Mouse (Mus musculus) midbrain, embryonic 12.5 days (tissue): ENCODE data around the gene Heatr9. TPM values are rescaled to one million over a fixed set of nuclear protein-coding genes. Genes with fewer than 3 reads are reported as not detected.

Source experiments
- ATAC-seq: fragments of 200-750 bp; cut with Nextera tagmentation; 2 replicates; pipeline ENCODE4 v1.8.0; 2017; ENCODE audit warnings: low read depth, moderate TSS enrichment, moderate library complexity; ENCODE audit not compliant: low FRiP score
- H3K27ac ChIP-seq: fragments of 300-500 bp; sonication (generic); replicated peaks from 2 replicates; pipeline ENCODE4 v1.5.1; 2016; ENCODE audit warnings: mild to moderate bottlenecking
- H3K27me3 ChIP-seq: fragments of 300-500 bp; sonication (generic); 2 replicates; pipeline ENCODE4 v1.6.1; 2016; ENCODE audit warnings: mild to moderate bottlenecking
- H3K36me3 ChIP-seq: fragments of 300-500 bp; sonication (generic); 2 replicates; pipeline ENCODE4 v1.6.1; 2016
- H3K4me1 ChIP-seq: fragments of 300-500 bp; sonication (generic); 2 replicates; pipeline ENCODE4 v1.6.1; 2016
- H3K4me2 ChIP-seq: fragments of 300-500 bp; sonication (generic); replicated peaks from 2 replicates; pipeline ENCODE4 v1.6.1; 2016; ENCODE audit warnings: mild to moderate bottlenecking, moderate library complexity
- H3K4me3 ChIP-seq: fragments of 300-500 bp; sonication (generic); 2 replicates; pipeline ENCODE4 v1.5.1; 2016; ENCODE audit warnings: mild to moderate bottlenecking
- H3K9ac ChIP-seq: fragments of 300-500 bp; sonication (generic); replicated peaks from 2 replicates; pipeline ENCODE4 v1.6.1; 2016; ENCODE audit warnings: mild to moderate bottlenecking, moderate library complexity
- H3K9me3 ChIP-seq: fragments of 300-500 bp; sonication (generic); 2 replicates; pipeline ENCODE4 v1.6.1; 2016; ENCODE audit warnings: mild to moderate bottlenecking
- WGBS: fragments of 180-500 bp; shearing (Covaris S2); methylation state at CpG from one replicate; pipeline ENCODE4 v1.1.7; 2016; 5-methylcytosine and 5-hydroxymethylcytosine counted together
- polyA plus RNA-seq: library from polyadenylated mRNA; unstranded; fragments of >200 nt; fragmentation: Nextera tagmentation; extraction: Ambion mirVana; gene quantifications from 2 replicates; pipeline ENCODE4 v1.2.1, GENCODE M21; 2016

Heatr9 gene
- polyA plus RNA-seq, 1 experiment from 2014 or later: not detected

- no peak overlapping the region for H3K9ac ChIP-seq
- H3K4me2 ChIP-seq: no peak overlapping the region
- no peak overlapping the region for H3K27ac ChIP-seq
- ATAC-seq: no peak
- H3K4me1 ChIP-seq: no peaks in the 10 kb centered on the region
- H3K9me3 ChIP-seq: no peaks in the 10 kb centered on the region
- 64% methylated on average over 5 of the region's 6 CpGs for WGBS
- H3K27me3 ChIP-seq: no peaks in the 10 kb centered on the region
- H3K4me3 ChIP-seq: no peak overlapping the region
- 0 out of 2 replicates have a peak, but pooled peaks cover 4% of the 10 kb centered on the region for H3K36me3 ChIP-seq
These were observed 3.6 kb downstream of the Heatr9 start for GRCm38 (mm10) chr11:83518371-83518770.

DNA sequence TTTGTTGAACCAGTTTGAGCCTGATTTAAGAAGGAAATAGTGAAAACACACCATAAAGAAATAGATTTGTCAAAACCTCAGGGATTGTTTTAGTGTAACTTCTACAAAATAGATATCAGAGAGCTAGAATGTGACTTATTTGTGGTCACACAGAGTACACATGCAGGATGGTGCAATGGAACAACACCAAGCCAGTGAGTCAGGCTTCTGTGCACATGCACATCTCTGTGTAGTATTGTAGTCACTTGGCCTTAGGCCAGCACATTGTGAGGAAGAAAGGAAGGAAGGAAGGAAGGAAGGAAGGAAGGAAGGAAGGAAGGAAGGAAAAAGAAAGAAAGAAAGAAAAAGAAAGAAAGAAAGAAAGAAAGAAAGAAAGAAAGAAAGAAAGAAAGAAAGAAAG lies 4.8 kb downstream of the Heatr9 start:
- Histone ChIP-seq H3K4me3 (no peak overlapping the region), H3K27me3 (no peaks in the 10 kb centered on the region), H3K9ac (no peak overlapping the region), H3K9me3 (no peaks in the 10 kb centered on the region), H3K27ac (no peak overlapping the region), H3K36me3 (0 out of 2 replicates have a peak, but pooled peaks cover 4% of the 10 kb centered on the region), H3K4me1 (no peaks in the 10 kb centered on the region), H3K4me2 (no peak overlapping the region)
- no peak for ATAC-seq

DNA sequence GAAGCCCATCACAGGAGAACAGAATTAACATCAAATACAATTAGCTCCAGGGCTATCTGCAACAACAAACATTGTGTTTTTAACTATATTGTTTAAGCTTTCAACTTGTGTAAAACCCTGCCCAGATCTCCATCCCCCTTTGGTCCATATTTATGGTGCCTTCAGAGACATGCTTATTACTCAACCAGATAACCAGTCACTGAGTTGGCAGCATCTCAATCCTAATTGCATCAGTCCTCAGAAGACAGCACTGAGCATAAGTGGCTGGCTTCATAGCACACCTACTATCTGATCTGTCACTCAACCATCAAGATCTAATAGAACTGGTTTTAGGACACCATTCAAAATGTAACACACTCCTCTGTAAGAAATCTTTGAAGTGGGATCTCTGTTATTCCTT lies 12.5 kb downstream of the Heatr9 start:
- Histone ChIP-seq H3K9ac (no peak overlapping the region), H3K4me1 (no peaks in the 10 kb centered on the region), H3K36me3 (peaks cover 33% of the 10 kb centered on the region), H3K4me3 (no peak overlapping the region), H3K4me2 (no peak overlapping the region), H3K27ac (no peak overlapping the region), H3K9me3 (no peaks in the 10 kb centered on the region), H3K27me3 (no peaks in the 10 kb centered on the region)
- no peak for ATAC-seq

DNA sequence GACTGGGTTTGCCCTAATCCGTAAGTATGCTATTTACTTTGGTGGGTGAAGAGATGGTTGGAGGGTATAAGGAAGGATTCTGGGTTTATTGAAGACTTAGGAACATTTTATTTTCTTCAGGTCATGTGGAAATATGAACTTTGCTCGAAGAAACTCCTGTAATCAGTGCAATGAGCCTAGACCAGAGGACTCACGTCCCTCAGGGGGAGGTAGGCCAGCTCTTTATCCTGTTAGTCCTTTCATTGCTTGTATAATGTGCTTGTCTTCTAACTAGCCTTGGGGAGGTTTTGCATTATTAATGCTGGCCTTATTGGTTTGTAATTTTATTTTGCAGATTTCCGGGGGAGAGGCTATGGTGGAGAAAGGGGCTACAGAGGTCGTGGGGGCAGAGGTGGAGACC lies 17.7 kb downstream of the Heatr9 start:
- no peaks in the 10 kb centered on the region for H3K27me3 ChIP-seq
- WGBS: 91% methylated on average over 5 of the region's 5 CpGs
- no peaks in the 10 kb centered on the region for H3K9me3 ChIP-seq
- H3K4me3 ChIP-seq: no peak overlapping the region
- H3K4me1 ChIP-seq: no peaks in the 10 kb centered on the region
- no peak overlapping the region for H3K9ac ChIP-seq
- no peak overlapping the region for H3K27ac ChIP-seq
- no peak for ATAC-seq
- H3K4me2 ChIP-seq: no peak overlapping the region
- H3K36me3 ChIP-seq: peaks cover 65% of the 10 kb centered on the region

- 65% methylated on average over 2 of the region's 2 CpGs for WGBS
- H3K36me3 ChIP-seq: peaks cover 26% of the 10 kb centered on the region
- no peak for ATAC-seq
These were observed 26.4 kb downstream of the Heatr9 start for GRCm38 (mm10) chr11:83495571-83495970.

GRCm38 (mm10) chr11:83491488-83491887 lies 30.5 kb downstream of the Heatr9 start:
- Histone ChIP-seq H3K36me3 (peaks cover 31% of the 10 kb centered on the region), H3K9ac (no peak overlapping the region), H3K4me1 (peaks cover 5% of the 10 kb centered on the region; the same call in 1 of the 2 replicates), H3K27ac (no peak overlapping the region), H3K27me3 (no peaks in the 10 kb centered on the region), H3K4me2 (no peak overlapping the region), H3K4me3 (no peak overlapping the region), H3K9me3 (no peaks in the 10 kb centered on the region)
- no peak for ATAC-seq
- WGBS: 93% methylated on average over 4 of the region's 4 CpGs

More at GRCm38 (mm10) chr11:83495571-83495970, 26.4 kb downstream of the Heatr9 start:
- no peak overlapping the region for H3K9ac ChIP-seq
- H3K4me2 ChIP-seq: no peak overlapping the region
- H3K4me1 ChIP-seq: peaks cover 5% of the 10 kb centered on the region; the same call in 1 of the 2 replicates
- no peak overlapping the region for H3K4me3 ChIP-seq
- H3K9me3 ChIP-seq: no peaks in the 10 kb centered on the region
- H3K27me3 ChIP-seq: no peaks in the 10 kb centered on the region
- no peak overlapping the region for H3K27ac ChIP-seq

DNA sequence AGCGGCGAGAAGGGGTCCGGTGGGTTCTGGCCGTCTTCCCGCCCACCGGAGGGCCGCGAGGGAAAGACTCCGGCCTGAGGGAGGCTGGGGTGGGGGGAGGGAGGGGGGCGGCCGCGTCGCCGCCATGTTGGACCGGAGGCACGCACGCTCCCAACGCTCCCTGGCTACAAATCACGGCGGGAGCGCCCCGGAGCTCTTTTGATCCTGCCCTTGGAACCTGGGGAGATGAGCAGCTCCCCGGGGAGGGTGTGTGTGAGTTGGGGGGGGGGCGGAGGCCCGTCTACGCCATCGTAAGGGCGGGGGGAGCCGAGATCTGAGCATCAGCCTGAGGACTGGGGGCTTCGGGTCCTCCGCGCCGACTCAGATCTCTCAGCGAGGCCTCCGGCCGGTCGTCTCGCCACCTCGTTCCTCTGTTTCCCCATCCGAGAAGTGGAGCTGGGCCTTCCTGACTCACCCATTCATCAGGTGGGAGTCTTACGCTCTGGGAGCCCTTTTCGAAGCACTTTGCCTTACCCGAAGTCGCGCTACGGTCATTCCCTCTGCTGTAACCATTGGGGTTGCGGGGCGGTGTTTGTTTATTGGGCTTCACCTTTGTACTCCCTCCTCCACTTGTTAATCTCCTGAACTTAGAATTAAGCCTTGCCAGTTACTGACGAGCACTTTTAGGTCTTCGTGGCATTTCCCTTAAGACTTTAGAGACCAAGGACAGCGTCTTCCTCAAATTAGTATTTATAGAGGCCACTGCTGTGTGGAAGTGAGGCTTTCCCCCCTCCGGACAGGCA lies 48.5 kb downstream of the Heatr9 start:
- peak; percentile 87 for ATAC-seq
- Histone ChIP-seq H3K4me3 (peak overlapping the region; percentile 75), H3K4me2 (peak overlapping the region; percentile 73), H3K9ac (peak overlapping the region; percentile 93), H3K4me1 (peaks cover 16% of the 10 kb centered on the region), H3K36me3 (peaks cover 20% of the 10 kb centered on the region), H3K9me3 (no peaks in the 10 kb centered on the region), H3K27me3 (peaks cover 29% of the 10 kb centered on the region), H3K27ac (peak overlapping the region; percentile 98)
- under 1% methylated on average over 45 of the region's 52 CpGs for WGBS

DNA sequence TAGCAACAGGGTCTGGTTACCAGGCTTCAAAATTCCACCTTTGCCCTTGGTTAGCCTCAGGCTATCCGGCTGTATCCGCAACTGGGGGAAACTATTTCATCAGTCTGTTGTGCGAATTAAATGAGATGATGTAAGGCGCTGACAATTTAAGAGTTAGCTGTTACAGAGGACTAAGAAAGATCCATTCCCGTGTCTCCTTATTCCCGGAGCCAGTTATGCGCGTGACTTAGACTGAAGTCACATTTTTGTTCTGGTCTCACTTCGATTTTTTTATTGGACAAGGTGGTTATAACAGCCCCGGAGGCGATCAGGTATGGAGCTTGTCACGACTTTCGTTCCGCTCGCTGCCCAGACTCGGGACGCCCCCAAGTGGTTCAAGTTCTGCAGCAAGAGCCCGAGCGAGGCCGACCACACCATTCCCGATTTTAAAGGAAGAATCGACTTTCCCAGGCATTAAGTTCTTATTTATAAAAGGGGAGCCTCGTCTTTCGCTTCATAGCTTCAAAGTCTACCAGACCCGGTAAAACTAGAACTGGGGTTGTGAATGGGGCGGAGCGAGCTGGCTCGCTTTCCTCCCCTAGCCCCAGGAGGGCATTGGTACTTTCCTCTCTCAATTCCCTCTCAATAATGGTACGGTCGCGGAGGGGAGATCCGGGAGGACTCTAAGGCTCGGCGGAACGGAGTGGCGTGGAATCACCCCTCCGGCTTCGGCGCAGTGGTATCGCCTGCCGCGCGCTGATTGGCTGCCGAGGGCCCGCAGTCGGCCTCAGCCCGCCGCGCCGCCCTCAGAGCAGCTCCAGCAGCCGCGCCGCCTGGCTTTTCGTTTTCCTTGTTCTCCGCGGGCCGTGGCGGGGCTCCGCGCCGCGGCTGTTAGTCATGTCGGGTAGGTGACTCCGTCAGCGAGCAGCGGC lies 49.4 kb downstream of the Heatr9 start, which contains the start of gene Taf15:
Gene Taf15, plus strand, starts transcription at position 763 of the 911 bp plus-strand sequence.
- peak; percentile 98 for ATAC-seq
- Histone ChIP-seq H3K4me1 (peaks cover 16% of the 10 kb centered on the region), H3K27me3 (peaks cover 34% of the 10 kb centered on the region), H3K4me3 (peak within 1 kb of the TSS; percentile 75), H3K36me3 (peaks cover 14% of the 10 kb centered on the region), H3K27ac (peak within 1 kb of the TSS; percentile 98), H3K9ac (peak within 1 kb of the TSS; percentile 93), H3K9me3 (no peaks in the 10 kb centered on the region), H3K4me2 (peak within 1 kb of the TSS; percentile 73)
- WGBS: under 1% methylated on average over 66 of the region's 66 CpGs

- Histone ChIP-seq H3K36me3 (peaks cover 11% of the 10 kb centered on the region), H3K9me3 (no peaks in the 10 kb centered on the region), H3K4me3 (no peak overlapping the region), H3K27me3 (peaks cover 40% of the 10 kb centered on the region), H3K4me2 (peak overlapping the region; percentile 54), H3K4me1 (peaks cover 16% of the 10 kb centered on the region), H3K27ac (no peak overlapping the region), H3K9ac (no peak overlapping the region)
- no peak for ATAC-seq
- WGBS: 90% methylated on average over 2 of the region's 2 CpGs
These were observed 50.2 kb downstream of the Heatr9 start for GRCm38 (mm10) chr11:83471766-83472165.

DNA sequence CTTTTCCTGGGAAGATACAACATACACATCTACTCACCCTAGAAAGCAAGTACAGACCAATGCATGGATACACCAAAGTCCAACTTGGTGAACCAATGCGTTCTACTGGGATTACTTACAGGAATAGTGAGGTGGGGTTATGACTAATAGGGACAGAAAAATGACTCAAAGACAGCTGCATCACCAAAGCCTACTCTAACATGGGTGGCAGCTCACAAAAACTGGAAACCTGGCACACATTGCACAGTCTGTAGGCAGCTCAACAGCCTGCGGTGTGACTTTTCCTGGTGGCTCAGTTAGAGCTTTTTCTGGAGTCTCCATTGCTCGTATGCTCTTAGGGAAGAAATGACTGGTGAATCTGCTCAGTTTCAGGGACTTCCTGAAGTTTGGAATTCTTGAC lies 53.2 kb downstream of the Heatr9 start:
- Histone ChIP-seq H3K4me3 (no peak overlapping the region), H3K27ac (no peak overlapping the region), H3K27me3 (peaks cover 67% of the 10 kb centered on the region), H3K9ac (no peak overlapping the region), H3K36me3 (no peaks in the 10 kb centered on the region), H3K9me3 (no peaks in the 10 kb centered on the region), H3K4me1 (0 out of 2 replicates have a peak, but pooled peaks cover 5% of the 10 kb centered on the region), H3K4me2 (no peak overlapping the region)
- ATAC-seq: no peak
- 86% methylated on average over 3 of the region's 3 CpGs for WGBS

GRCm38 (mm10) chr11:83467120-83467652 lies 54.8 kb downstream of the Heatr9 start:
- no peak for ATAC-seq
- Histone ChIP-seq H3K27me3 (peaks cover 83% of the 10 kb centered on the region), H3K36me3 (no peaks in the 10 kb centered on the region), H3K4me3 (no peak overlapping the region), H3K9me3 (no peaks in the 10 kb centered on the region), H3K27ac (no peak overlapping the region), H3K4me1 (peaks cover 12% of the 10 kb centered on the region), H3K9ac (no peak overlapping the region), H3K4me2 (no peak overlapping the region)
- 73% methylated on average over 11 of the region's 11 CpGs for whole genome bisulfite sequencing

DNA sequence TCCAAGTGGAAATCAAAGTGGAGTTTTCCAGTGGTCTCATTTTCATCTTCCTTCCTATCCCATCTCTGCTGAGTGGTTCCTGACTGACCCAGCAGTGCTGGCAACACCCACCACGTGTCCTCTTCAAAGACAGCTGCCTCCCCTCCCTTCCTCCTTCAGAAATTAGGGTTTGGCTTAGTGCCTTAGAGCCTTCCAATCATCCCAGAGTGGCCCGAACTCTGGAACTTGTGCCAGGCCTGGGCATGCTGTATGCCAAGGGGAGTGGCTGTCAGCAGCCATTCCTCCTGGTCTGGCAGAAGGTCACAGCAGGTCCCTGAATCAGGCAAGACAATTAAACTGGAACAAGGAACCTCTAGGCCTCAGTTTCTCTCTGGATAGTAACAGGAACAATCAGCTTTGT lies 56.0 kb downstream of the Heatr9 start:
- Histone ChIP-seq H3K27me3 (peaks cover 87% of the 10 kb centered on the region), H3K9ac (no peak overlapping the region), H3K4me2 (no peak overlapping the region), H3K4me3 (no peak overlapping the region), H3K9me3 (no peaks in the 10 kb centered on the region), H3K36me3 (no peaks in the 10 kb centered on the region), H3K27ac (no peak overlapping the region), H3K4me1 (peaks cover 11% of the 10 kb centered on the region)
- WGBS: 41% methylated on average over 2 of the region's 2 CpGs
- ATAC-seq: no peak
